Mouse (Mus musculus) neural tube, embryonic 10.5 days (tissue): ENCODE results near the gene Gdi1.

Source experiments
- DNase-seq: peaks from one replicate; pipeline ENCODE4 v3.0.0-alpha.2; 2017; ENCODE audit warnings: low spot score; ENCODE audit errors: extremely low spot score

Gene Gdi1

DNA sequence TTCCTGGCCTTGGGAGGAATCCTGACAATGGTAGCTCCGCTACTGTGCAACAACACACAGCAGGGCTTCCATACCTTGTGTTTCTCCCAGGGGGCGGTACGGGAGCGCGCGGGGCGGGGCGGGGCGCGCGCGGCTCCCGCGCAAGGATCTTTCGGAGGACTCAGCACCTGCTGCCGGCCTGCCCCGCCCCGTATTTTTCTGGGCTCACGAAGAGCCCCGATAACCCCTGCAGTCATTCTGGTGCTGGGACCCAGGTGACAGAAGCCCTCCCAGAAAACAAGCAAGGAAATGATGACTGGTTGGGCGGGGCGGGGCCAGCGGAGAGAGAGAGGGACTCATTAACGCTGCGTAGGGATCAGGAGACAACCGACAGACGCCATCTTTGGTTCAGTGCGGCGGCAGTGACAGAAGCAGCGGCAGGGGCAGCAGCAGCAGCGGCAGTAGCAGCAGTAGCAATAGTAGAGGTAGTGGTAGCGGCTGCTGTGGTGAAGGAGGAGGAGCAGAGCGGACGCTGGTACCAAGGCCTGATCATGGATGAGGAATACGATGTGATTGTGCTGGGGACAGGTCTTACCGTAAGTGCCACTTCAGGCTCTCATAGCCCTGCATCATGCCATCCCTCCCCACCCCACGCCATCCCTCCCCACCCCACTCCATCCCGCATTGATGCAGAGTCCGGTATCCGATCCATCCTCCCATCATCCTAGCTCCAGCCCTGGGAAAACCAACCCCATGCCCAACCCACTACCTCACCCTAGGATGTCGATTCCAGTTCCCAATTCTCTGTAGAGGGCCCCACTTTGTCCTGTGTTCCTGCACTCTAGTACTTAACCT, at the start of gene Gdi1:
Gdi1 (plus strand) TSS at position 132 of the 834 bp plus-strand sequence.
- peak; percentile 83 for DNase-seq

DNA sequence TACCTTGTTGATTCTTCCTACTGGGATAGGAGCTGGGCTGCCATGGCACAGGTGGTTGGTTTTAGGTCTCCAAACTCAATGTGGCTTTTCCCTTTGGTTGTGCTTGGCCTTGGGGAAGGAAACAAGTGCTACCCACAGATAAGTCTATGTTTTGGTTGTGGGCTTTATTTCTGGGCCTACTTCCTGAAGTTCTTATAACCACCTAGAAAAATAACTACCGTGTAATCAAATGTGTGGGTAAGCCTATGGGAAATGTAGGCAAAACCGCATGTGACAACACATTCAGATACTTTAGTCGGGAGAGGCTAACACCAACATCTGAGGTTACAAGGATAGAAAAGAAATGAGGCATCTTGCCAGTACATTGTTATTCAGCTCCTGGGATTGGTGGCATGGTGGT, 47.1 kb upstream of the Gdi1 start:
- DNase-seq: no peak

DNA sequence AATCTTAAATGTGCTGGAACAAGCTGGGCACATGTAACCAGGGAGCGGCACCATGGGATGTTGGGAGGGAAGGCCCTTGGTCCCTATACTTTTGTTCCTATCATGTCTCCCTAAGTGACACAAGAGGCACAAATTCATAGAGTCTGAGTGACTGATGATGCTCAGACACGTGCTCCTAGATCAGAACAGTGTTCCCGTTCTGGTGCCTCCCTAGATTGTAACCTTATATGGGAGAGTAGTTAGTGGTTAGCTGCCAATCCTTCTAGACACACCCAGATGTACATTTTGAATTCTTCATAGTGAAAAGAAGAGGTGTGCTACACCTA, 35.1 kb upstream of the Gdi1 start:
- peak; percentile 21 for DNase-seq

- DNase-seq: peak; percentile 84
Observed at GRCm38 (mm10) chrX:74270062-74270901, 34.5 kb upstream of the Gdi1 start, which contains the start of gene Rpl10. TSS of gene Rpl10 (plus strand) at chrX:74270812.

DNA sequence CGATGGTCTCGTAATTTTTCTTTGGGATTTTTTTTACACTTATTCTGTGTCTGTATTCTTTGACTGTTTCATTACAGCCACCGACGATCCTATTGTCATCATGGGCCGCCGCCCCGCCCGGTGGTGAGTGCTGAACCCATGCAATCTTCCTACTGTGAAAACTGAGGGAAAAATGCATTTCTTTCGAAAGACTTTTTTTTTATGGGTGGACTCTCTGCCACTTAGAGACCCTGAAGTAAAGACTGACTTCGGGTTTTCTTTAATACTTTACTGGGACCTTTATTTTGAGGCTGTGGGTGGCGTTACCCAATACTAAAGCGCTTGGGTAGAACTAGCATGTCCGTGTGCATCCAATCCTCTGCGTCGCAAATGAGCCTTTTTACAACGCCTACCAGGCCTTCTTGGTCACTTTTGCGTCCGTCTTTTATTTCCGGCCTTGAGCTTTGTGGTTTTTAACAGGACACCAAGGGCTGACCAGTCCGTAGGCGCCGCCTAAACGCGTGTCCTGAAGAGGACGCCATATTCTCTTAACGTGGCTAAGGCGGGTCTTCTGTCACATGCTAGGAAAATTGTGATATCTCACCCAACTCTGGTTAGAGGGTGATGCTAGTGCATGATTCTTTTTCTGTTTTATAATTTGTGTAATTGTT, 33.8 kb upstream of the Gdi1 start:
- peak; percentile 25 for DNase-seq

DNA sequence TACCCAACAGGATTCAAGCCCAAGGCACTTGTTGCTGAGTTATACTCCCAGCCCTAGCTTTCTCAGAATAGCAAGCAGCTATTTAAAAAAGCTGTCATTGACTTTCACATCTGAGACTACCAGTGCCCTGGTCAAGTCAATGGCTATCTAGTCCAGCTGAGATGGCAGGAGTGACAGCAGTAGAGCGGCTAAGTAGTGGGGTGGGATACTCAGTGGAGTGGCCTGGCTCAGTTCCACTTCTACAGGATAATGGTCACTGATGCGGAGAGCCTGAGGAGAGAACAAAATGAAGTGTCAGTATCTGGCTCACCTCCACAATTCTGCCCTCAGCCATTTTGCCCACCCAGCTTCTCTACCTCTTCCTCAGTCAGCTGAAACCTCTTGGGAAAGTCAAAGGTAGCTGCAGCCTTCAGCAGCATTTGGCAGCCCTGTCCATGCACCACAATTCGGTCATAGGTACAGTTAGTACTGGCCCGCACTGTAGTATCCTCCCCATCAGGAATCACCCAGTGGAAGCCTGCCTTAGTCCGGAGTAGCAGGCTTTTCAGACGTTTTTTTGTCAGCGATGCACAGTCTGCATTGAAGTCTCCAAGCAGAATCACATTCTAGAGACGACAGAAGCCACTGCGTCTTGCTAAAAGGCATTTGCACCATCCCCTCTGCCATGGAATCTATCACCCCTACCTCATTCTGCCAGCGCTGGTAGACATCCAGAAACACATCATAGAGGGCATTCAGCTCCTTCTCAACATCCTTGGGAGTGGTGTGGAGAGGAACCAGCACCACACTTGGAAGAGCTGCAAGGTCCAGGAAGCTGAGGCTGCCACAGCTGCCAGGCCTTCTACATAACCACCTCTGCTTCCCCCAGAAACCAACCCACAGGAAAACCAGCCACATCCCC, 31.1 kb upstream of the Gdi1 start:
- DNase-seq: peak; percentile 16

GRCm38 (mm10) chrX:74277916-74278315, 26.9 kb upstream of the Gdi1 start:
- DNase-seq: no peak

DNA sequence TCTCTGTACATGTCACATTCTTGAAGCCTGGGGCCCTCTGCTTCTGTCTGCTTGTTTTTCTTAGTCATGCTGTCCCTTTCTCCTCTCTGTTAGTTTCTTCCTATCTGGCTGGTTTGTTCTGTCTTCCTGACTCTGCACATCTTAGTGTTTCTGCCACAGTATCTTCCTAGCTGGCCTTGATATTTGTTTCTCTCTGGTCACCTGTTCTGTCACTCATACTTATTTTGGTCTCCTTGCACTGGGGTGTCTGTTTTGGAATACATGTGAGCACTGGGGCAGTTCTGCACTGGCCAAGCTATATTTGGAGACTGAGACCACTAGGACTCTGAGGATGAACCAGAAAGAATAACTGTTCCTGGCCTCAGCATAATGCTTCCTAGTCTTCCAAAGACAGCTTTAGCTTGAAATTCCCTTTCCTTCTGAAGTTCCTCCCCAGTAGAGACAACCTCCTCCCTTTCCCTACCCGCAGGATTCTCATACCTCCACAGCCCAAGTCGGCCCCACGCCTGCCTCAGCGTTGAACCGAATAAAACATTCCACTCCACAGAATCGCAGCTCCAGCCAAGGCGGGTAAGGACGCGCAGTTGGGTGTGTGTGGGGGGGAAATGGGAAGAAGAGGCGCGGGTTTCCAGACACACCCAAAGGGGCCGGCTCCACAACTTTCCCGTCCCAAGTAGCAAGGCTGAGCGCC, 23.6 kb upstream of the Gdi1 start:
- DNase-seq: no peak

GRCm38 (mm10) chrX:74281732-74282394, 22.9 kb upstream of the Gdi1 start, which contains the start of the genes Taz and Dnase1l1:
TSS of gene Taz (plus strand) at chrX:74281912.
TSS of gene Dnase1l1 (minus strand) at chrX:74282337.
- peak; percentile 42 for DNase-seq

- DNase-seq: peak; percentile 75
Observed at GRCm38 (mm10) chrX:74282395-74283091, 22.3 kb upstream of the Gdi1 start.

DNA sequence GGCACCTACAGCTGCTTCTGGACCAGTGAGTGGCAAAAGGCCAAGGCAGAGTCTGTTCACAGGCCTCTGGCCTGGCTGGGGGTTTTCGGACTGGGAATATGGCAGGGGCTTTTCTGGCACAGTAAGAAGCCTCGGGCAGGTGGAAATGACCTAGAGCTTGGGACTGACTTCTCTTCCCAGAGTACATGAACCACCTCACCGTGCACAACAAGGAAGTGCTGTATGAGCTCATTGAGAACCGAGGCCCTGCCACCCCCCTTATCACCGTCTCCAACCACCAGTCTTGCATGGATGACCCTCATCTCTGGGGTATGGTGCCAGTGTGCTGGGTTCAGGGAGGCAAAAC, 21.7 kb upstream of the Gdi1 start:
- no peak for DNase-seq

- DNase-seq: no peak
Observed at GRCm38 (mm10) chrX:74293431-74293830, 11.4 kb upstream of the Gdi1 start.

- DNase-seq: peak; percentile 82
Observed at GRCm38 (mm10) chrX:74296538-74297448, 8.0 kb upstream of the Gdi1 start, which contains the start of gene Atp6ap1. TSS of gene Atp6ap1 (plus strand) at chrX:74297097.

DNA sequence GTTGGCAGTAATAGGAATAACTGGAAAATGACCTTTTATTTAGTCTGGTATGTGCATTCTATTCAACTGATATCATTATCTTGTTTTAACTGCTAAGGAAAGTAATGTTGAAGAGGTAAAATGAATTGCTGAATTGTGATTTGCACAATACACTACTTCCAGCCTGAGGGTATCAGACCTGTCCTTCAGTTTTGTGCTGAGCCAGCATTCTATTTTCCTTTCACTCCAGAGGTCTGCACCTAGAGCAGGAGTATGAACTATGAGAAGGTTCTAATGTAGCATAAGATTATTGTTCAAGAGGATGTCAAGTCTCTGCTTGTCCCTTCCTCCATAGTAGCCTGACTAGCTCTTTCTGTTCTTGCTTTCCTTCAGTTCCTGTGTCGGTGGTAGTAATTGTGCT, 6.5 kb upstream of the Gdi1 start:
- no peak for DNase-seq

DNA sequence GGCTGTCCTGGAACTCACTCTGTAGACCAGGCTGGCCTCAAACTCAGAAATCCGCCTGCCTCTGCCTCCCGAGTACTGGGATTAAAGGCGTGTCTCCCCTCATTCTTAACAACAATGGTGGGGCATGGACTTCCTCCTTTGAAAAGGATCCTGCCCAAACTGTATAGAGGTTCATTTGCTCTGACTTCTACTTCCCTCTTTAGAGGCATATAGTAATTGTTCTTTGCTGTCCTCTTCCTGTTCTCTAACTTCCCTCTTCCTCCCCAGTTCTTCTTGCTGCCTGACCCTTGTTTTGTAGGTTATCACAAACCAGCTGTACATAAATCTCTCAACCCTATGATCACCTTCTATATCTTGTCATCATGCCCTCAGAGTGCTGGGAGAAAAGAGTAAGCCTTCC, 5.1 kb upstream of the Gdi1 start:
- no peak for DNase-seq

DNA sequence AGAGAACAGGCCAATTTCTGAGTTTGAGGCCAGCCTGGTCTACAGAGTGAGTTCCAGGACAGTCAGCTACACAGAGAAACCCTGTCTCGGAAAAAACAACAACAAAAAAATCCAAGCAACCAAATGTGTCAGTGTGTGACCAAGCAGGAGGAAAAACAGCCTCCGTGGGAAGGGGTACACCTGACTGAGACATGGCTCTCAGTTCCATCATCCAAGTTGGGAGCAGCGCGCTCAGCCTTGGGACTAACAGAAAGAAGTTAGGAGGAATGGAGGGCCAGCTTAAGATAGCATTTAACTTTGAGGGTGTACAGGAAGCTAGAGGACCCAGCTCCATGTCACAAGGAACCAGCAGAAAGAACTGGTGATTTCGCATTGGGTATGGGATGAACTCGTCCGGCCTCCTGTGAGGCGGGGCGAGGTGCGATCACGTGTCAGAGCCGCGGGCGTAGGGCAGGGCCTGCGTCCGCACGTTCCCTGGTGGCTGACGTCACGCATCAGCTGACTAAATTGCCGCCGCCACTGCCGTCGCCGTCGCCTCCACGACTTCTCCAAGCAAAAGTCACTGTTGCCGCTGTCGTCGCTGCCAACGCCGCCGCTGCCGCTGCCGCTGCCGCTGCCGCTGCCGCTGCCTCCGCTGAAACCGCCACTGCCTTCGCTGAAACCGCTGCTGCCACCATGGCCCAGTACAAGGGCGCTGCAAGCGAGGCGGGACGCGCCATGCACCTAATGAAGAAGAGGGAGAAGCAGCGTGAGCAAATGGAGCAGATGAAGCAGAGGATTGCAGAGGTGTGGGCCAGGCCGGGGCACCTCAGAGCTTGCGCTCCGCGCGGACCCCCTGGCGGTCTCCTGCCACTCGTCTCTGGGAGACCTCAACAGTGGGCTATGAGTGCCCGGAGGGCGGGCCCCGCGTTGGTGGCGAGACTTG, 8.0 kb downstream of the Gdi1 start, which contains the start of gene Fam50a:
Fam50a (plus strand) TSS at position 494 of the 925 bp plus-strand sequence.
- peak; percentile 71 for DNase-seq

- peak; percentile 76 for DNase-seq
Observed at GRCm38 (mm10) chrX:74328725-74329161, 23.9 kb downstream of the Gdi1 start, which contains the start of gene Plxna3. TSS of gene Plxna3 (plus strand) at chrX:74329066.
